Mouse (Mus musculus) CD4-positive helper T cell, adult 2 months (primary cell): ENCODE results near the gene Tekt5.

Experiments used
- DNase-seq: peaks from one replicate; pipeline ENCODE4 v3.0.0-alpha.2; 2012; ENCODE audit warnings: low read depth, missing footprints, low spot score

Tekt5 gene

GRCm38 (mm10) chr16:10394699-10395540, at the start of gene Tekt5:
TSS of gene Tekt5 (minus strand) at chr16:10395490.
- peak; percentile 13 for DNase-seq

DNA sequence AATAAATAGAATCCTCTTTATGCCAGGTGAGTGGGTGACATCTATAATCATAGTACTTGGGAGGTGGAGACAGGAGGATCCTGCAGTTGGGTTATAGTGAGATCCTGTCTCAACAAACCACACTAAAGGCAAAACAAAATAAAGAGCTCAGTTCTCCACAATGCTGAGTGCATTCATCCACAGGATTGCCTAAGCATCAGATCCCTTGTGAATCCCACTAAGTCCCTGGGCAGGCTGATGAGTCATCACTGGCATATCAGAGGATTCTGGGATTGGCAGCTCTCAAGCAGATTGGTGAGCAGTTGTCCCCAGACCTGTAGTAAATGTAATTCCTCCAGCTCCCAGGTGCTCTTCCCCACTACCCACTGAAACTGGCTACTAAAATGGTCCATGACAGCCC, 48.4 kb upstream of the Tekt5 start:
- no peak for DNase-seq

GRCm38 (mm10) chr16:10441761-10442160, 46.5 kb upstream of the Tekt5 start:
- DNase-seq: no peak

DNA sequence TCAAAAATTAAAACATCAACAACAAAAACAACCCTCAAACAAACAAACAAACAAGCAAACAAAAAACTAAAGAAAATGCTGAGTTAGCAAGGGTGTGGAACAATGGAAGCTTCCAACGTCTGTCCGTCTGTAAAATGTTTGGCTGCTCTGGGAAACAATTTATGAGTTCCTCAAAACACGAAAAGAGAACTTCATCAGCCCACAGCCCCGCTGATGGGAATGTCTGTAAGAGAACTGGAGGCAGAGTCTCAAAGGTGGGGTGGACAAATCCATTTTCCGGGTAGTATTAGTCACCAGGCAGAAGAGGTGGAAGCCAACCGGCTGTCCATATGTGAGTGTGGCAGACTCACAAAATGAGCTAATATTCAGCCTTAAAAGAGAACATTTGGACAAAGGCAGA, 46.0 kb upstream of the Tekt5 start:
- DNase-seq: no peak

DNA sequence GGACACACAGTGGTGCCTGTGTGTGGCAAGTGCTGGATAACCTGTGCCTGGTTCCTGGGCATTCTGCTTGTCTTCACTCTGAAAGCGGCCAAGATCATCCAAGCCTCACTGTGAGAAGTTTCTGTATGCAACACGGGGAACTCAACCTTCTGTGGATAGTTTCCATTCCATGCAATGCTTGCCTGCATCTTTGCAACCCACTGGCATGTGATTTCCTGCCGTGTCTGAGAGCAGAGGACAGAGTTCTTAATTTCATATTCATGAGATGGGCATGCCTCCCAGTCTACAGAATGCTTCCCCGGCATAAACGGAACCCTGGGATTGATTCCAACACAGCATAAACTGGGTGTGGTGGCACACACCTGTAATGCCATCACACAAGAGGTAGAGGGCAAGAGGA, 42.8 kb upstream of the Tekt5 start:
- DNase-seq: no peak

DNA sequence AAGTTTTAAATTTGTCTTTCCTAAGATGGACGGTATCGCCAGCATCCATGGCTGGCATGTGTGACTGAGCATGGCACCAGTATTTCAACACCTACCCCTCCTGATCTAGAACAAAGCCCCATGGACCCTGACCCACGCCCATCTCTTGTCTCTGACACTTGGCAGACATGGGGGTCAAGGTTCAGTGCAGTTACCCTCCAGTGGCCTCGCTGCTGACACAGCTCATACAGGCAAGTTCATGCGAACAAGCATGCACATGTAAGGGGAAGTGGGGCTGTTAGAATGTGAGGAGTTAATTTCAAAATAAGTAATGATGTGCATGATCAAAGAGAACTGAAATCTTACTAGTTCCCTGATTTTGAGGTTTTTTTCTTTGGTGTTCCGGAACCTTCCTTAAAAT, 40.9 kb upstream of the Tekt5 start:
- DNase-seq: no peak

GRCm38 (mm10) chr16:10433344-10433743, 38.1 kb upstream of the Tekt5 start:
- no peak for DNase-seq

GRCm38 (mm10) chr16:10432387-10432786, 37.1 kb upstream of the Tekt5 start:
- no peak for DNase-seq

DNA sequence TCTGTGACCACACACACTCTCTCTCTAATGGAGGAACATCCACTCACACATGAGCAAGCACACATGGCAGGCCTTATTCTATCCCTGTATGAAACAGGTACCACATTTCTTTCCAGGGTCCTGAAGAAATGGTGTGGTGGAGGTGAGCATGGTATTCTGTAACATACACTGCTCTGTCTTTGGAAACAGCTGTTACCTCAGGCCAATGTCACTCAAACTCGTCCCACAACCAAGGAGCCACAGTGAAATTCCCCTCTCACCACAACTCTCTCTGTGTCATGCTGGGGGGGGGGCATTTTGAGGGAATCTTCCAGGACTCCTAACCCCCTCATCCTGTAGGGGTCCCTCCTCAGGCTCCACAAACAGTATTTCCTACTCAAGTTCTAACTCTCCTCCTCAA, 36.6 kb upstream of the Tekt5 start:
- no peak for DNase-seq

- DNase-seq: no peak
Observed at GRCm38 (mm10) chr16:10420447-10421054, 25.3 kb upstream of the Tekt5 start.

DNA sequence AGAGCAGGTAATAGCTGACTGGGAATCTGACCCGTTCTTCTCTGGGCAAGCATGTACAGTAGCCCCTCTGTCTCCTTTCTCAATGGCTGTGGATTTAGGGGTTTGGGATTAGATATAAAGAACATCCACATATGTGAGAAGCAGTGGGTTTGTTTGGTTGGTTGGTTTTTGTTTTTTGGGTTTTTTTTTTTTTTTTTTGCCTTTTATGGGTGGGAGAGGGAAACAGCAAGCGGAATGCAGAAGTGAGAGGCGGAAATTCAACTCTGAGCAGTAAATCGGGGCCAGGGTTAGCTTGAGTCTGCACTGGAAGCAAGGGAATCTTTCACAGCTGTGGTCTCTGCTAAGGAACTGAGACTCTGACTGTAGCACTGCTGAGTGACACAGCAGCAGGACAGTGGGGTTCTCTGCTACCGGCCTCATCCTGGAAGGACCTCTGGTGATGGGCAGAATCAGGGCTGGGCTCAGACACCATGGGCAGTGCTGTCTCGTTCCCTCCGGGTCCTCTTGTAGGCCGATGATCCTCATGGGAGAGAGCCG, 22.5 kb upstream of the Tekt5 start:
- DNase-seq: no peak

GRCm38 (mm10) chr16:10416866-10417265, 21.6 kb upstream of the Tekt5 start:
- peak; percentile 28 for DNase-seq

DNA sequence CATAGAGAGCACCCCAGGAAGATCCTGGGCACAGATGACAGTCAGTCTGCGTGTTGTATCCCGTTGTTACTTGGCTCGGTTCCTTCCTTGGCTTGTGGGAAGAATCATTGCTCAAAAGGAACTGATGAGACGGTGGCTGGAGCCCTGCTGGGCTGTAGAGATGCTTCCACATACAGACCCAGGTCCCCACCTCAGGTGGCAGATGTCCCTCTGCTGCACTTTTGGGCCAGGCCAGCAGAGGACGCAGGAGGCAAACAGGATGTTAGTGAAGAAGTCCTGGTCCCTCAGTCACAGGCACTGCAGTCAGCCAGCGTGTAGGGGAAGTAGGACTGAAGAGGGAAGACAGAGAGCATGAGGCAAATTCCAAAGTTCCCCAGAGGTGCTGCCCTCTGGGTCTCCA, 20.7 kb upstream of the Tekt5 start:
- DNase-seq: no peak

- peak; percentile 93 for DNase-seq
Observed at GRCm38 (mm10) chr16:10411764-10412746, 16.8 kb upstream of the Tekt5 start, which contains the start of gene Nubp1. TSS of gene Nubp1 (plus strand) at chr16:10411948.

DNA sequence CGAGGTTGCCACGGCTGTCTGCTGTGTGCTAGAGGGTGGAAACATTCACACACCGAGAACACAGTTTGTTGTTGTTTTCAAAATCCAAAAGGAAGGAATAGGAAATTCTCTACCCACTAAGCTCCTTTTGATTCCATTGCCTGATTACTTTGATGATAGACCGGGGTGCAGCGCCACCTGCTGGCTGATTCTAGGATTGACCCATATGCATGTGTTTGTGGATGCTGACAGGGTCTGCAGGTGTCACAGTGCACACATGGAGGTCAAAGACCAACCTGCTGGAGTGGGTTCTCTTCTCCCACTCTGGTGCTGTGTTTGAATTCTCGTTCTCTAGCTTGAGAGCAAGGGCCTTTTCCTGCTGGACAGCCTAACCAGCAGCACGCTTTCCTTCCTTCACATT, 3.9 kb upstream of the Tekt5 start:
- DNase-seq: peak; percentile 72

GRCm38 (mm10) chr16:10398755-10399154, 3.5 kb upstream of the Tekt5 start:
- no peak for DNase-seq

GRCm38 (mm10) chr16:10392587-10392986, 2.7 kb downstream of the Tekt5 start:
- DNase-seq: no peak

DNA sequence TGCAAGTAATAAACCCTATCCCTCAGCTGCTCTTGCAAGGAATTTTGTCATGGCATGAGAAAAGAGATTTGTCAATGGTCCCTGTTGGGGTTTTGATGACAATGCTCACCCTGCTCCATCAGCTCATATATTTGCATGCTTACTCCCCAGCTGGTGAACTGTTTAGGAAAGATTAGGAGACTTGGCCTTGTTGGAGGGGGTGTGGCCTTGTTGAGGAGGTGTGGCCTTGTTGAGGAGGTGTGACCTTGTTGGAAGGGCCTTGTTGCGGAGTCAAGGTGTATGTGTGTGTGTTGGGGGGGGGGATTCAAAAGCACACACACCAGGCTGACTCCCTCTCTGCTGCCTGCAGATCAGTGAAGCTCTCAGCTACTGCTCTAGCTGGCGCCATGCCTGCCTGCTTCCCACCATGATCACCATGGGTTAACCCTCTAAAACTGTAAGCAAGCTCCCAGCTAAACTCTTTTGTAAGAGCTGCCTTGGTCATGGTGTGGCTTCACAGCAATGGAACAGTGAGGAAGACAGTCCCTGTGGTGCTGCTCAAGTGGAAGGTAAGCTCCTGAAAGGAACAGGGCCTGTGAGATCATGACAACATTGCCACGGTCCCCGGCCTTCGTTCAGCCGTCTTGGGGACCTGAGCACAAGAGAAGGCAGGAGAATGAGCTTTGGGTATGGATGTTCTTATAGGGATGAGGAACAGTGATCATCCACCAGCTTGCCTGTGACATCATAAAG, 6.5 kb downstream of the Tekt5 start:
- DNase-seq: no peak

- DNase-seq: no peak
Observed at GRCm38 (mm10) chr16:10385261-10385660, 10.0 kb downstream of the Tekt5 start.

- no peak for DNase-seq
Observed at GRCm38 (mm10) chr16:10384544-10384943, 10.7 kb downstream of the Tekt5 start.

DNA sequence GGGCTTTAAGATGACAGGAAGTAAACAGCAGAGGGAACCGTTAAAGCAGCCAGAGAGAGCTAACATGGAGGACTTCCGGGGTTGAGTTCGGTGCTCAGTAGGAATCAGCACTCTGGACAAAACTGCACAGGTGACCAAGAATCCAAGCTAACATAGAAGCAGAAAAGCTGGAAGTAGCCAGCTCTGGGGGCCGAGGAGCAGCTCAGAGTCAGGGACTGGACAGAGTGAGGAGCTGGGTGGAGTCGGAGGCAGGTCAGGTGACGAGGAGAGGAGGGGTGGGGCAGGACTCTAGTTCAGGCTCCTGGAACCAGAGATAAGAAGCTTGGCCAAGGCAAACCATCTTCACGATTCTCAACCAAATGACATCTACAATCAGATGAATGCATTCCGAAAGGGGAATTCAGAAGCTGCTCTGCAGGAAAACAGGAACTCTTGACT, 11.2 kb downstream of the Tekt5 start:
- DNase-seq: peak; percentile 28
